20 mouse cellular contexts compared by ENCODE assay signal in the genomic region with DNA sequence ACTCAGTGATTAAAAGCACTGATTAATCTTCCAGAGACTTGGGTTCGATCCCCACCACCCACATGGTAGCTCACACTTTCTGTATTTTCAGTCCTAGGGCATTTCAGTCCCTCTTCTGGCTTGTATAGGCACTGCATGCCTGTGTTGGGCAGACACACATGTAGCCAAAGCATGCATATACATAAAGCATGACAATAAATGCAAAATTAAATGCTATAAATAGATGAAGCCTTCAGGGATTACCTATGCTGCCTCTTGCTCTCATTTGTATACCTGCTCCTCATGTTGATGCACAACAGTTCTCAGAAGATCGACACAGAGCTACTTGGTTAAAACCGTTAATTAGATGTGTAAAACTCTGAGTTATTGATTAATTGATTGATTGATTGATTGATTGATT.
DNase-seq lines count a peak whose midpoint lies in the region; ATAC-seq and TF ChIP-seq lines count a peak whose summit lies in the region.
"Had no signal": no experiment of that assay in that cellular context is flagged by ENCODE, and none has a peak within 500 bp of the region (broad histone marks: within the 10 kb centered on the region; RNA-seq: fewer than 3 reads in every experiment).

No protein-coding gene starts in this region.

- CTCF ChIA-PET in Patski (lab: Charles Lee) = no interaction called here

- no peaks in the 10 kb centered on the region for H3K27me3 ChIP-seq in intestine, postnatal 0 days (replicated peaks; ENCODE audit: control insufficient read depth, insufficient read depth, low read length)
- no peaks in the 10 kb centered on the region for H3K27me3 ChIP-seq in intestine, embryonic 16.5 days (replicated peaks; ENCODE audit: control insufficient read depth, insufficient read depth, low read length)
- H3K27me3 ChIP-seq in liver, postnatal 0 days (ENCODE audit: insufficient read depth, low read length) = no peaks in the 10 kb centered on the region
- no peaks in the 10 kb centered on the region for H3K27me3 ChIP-seq in liver, embryonic 11.5 days (replicated peaks; ENCODE audit: control insufficient read depth, insufficient read depth, low read length)
- H3K27me3 ChIP-seq in Patski = peaks cover 4% of the 10 kb centered on the region
- no peaks in the 10 kb centered on the region for H3K27me3 ChIP-seq in limb, embryonic 10.5 days (ENCODE audit: low read depth, poor library complexity, severe bottlenecking)
- H3K27me3 ChIP-seq: embryonic facial prominence, embryonic 15.5 days; heart, embryonic 12.5 days had no signal

- POLR2A ChIA-PET in Patski (lab: Charles Lee) = no interaction called here

- WGBS in intestine, postnatal 0 days = 90% methylated on average over 3 of the region's 3 CpGs
- whole genome bisulfite sequencing in intestine, embryonic 16.5 days = 94% methylated on average over 3 of the region's 3 CpGs
- 79% methylated on average over 3 of the region's 3 CpGs for WGBS in liver, postnatal 0 days (ENCODE audit: insufficient replicate concordance)
- 90% methylated on average over 3 of the region's 3 CpGs for WGBS in liver, embryonic 11.5 days
- WGBS in limb, embryonic 10.5 days = 94% methylated on average over 3 of the region's 3 CpGs

- no peak for TF ChIP-seq EP300 in liver, postnatal 0 days (IDR thresholded peaks at IDR 0.05; ENCODE audit: low read depth)

- ATAC-seq in intestine, postnatal 0 days = no peak
- no peak for ATAC-seq in intestine, embryonic 16.5 days
- ATAC-seq in liver, postnatal 0 days = no peak
- ATAC-seq in liver, embryonic 11.5 days (replicated peaks; ENCODE audit: low FRiP score) = no peak
- no peak for ATAC-seq in Patski
- ATAC-seq: forebrain, embryonic 14.5 days; hindbrain, embryonic 16.5 days had no signal

- no peak for DNase-seq in liver, postnatal 0 days
- no peak for DNase-seq in liver, embryonic 11.5 days (ENCODE audit: low spot score)
- DNase-seq in Patski (ENCODE audit: low read depth, low spot score) = no peak
- peak; percentile 25 for DNase-seq in limb, embryonic 10.5 days (ENCODE audit: low spot score)
- no peak for DNase-seq in cerebellum, adult 8-10 months
- DNase-seq: adrenal gland, postnatal 14 days; cerebellum, adult 11-12 months; cerebellum, adult 9-11 months; cerebellum, postnatal 36 days; gastrocnemius, postnatal 14 days; heart, postnatal 36 days had no signal

- no peak overlapping the region for H3K4me2 ChIP-seq in intestine, postnatal 0 days (replicated peaks; ENCODE audit: low read depth)
- no peak overlapping the region for H3K4me2 ChIP-seq in intestine, embryonic 16.5 days (ENCODE audit: low read depth, low read length)
- H3K4me2 ChIP-seq in liver, postnatal 0 days (ENCODE audit: low read depth, low read length) = no peak overlapping the region
- H3K4me2 ChIP-seq in liver, embryonic 11.5 days = no peak overlapping the region
- H3K4me2 ChIP-seq: embryonic facial prominence, embryonic 15.5 days; heart, embryonic 12.5 days had no signal

- no peaks in the 10 kb centered on the region for H3K4me1 ChIP-seq in intestine, postnatal 0 days (replicated peaks; ENCODE audit: control insufficient read depth, insufficient read depth, low read length)
- no peaks in the 10 kb centered on the region for H3K4me1 ChIP-seq in intestine, embryonic 16.5 days (ENCODE audit: control insufficient read depth, insufficient read depth, low read length)
- H3K4me1 ChIP-seq in liver, postnatal 0 days (ENCODE audit: insufficient read depth) = no peaks in the 10 kb centered on the region
- no peaks in the 10 kb centered on the region for H3K4me1 ChIP-seq in liver, embryonic 11.5 days (replicated peaks; ENCODE audit: control insufficient read depth, insufficient read depth, low read length)
- H3K4me1 ChIP-seq in limb, embryonic 10.5 days = peaks cover 18% of the 10 kb centered on the region
- H3K4me1 ChIP-seq: embryonic facial prominence, embryonic 15.5 days; heart, embryonic 12.5 days had no signal

- H3K9me3 ChIP-seq in intestine, postnatal 0 days (ENCODE audit: control insufficient read depth) = peaks cover 9% of the 10 kb centered on the region; the same call in 1 of the 2 replicates
- peaks cover 8% of the 10 kb centered on the region; the same call in 1 of the 2 replicates for H3K9me3 ChIP-seq in intestine, embryonic 16.5 days (ENCODE audit: control insufficient read depth, low read length)
- H3K9me3 ChIP-seq in liver, postnatal 0 days (ENCODE audit: low read length) = no peaks in the 10 kb centered on the region
- H3K9me3 ChIP-seq in liver, embryonic 11.5 days (ENCODE audit: control insufficient read depth, low read length) = 0 out of 2 replicates have a peak, but pooled peaks cover 5% of the 10 kb centered on the region
- H3K9me3 ChIP-seq in limb, embryonic 10.5 days (replicated peaks) = peaks cover 2% of the 10 kb centered on the region; the same call in 1 of the 2 replicates
- H3K9me3 ChIP-seq: embryonic facial prominence, embryonic 15.5 days had no signal

- H3K9ac ChIP-seq in intestine, postnatal 0 days (ENCODE audit: low read depth, low read length) = no peak overlapping the region
- H3K9ac ChIP-seq in intestine, embryonic 16.5 days (ENCODE audit: low read depth, low read length) = no peak overlapping the region
- no peak overlapping the region for H3K9ac ChIP-seq in liver, postnatal 0 days (replicated peaks)
- H3K9ac ChIP-seq in liver, embryonic 11.5 days (ENCODE audit: low read depth, low read length) = no peak overlapping the region
- H3K9ac ChIP-seq: embryonic facial prominence, embryonic 15.5 days; heart, embryonic 12.5 days had no signal

- in situ Hi-C loops in Patski (cut with MboI; ENCODE audit: low pct_unique_long_range_greater_than_20kb) = no loop called here

- H3K27ac ChIP-seq in intestine, postnatal 0 days (ENCODE audit: low read depth, low read length) = no peak overlapping the region
- no peak overlapping the region for H3K27ac ChIP-seq in intestine, embryonic 16.5 days (ENCODE audit: low read length)
- H3K27ac ChIP-seq in liver, postnatal 0 days (ENCODE audit: low read depth) = no peak overlapping the region
- no peak overlapping the region for H3K27ac ChIP-seq in liver, embryonic 11.5 days (ENCODE audit: low read depth, low read length)
- H3K27ac ChIP-seq in limb, embryonic 10.5 days = no peak overlapping the region
- H3K27ac ChIP-seq: embryonic facial prominence, embryonic 15.5 days; forebrain, embryonic 10.5 days had no signal

- H3K4me3 ChIP-seq in intestine, postnatal 0 days (ENCODE audit: low read depth, low read length) = no peak overlapping the region
- no peak overlapping the region for H3K4me3 ChIP-seq in intestine, embryonic 16.5 days (ENCODE audit: low read length)
- H3K4me3 ChIP-seq in liver, postnatal 0 days (ENCODE audit: low read depth, low read length) = no peak overlapping the region
- H3K4me3 ChIP-seq in liver, embryonic 11.5 days (ENCODE audit: low read depth, low read length) = no peak overlapping the region
- H3K4me3 ChIP-seq in limb, embryonic 10.5 days = no peak overlapping the region
- H3K4me3 ChIP-seq: embryonic facial prominence, embryonic 15.5 days; erythroblast, embryonic 14.5 days; forebrain, embryonic 10.5 days; heart, embryonic 12.5 days had no signal

- TF ChIP-seq CTCF in intestine, postnatal 0 days (IDR thresholded peaks at IDR 0.05; ENCODE audit: low read depth) = peak; percentile 29; the same call in 1 of the 2 replicates
- 0 out of 2 replicates have a peak, but pooled peaks have one; percentile 3 for TF ChIP-seq CTCF in liver, postnatal 0 days (IDR thresholded peaks at IDR 0.05; ENCODE audit: low read depth)
- peak; percentile 16 for TF ChIP-seq CTCF in Patski (IDR thresholded peaks at IDR 0.05)

- no peaks in the 10 kb centered on the region for H3K36me3 ChIP-seq in intestine, postnatal 0 days (ENCODE audit: control insufficient read depth, insufficient read depth)
- H3K36me3 ChIP-seq in intestine, embryonic 16.5 days (ENCODE audit: control insufficient read depth, insufficient read depth, low read length) = no peaks in the 10 kb centered on the region
- no peaks in the 10 kb centered on the region for H3K36me3 ChIP-seq in liver, postnatal 0 days (replicated peaks; ENCODE audit: insufficient read depth, low read length)
- no peaks in the 10 kb centered on the region for H3K36me3 ChIP-seq in liver, embryonic 11.5 days (ENCODE audit: control insufficient read depth, insufficient read depth, low read length)
- H3K36me3 ChIP-seq in limb, embryonic 10.5 days = peaks cover 6% of the 10 kb centered on the region; the same call in 1 of the 2 replicates
- H3K36me3 ChIP-seq: embryonic facial prominence, embryonic 15.5 days; forebrain, embryonic 10.5 days; G1E; heart, embryonic 12.5 days had no signal
